Mouse (Mus musculus): ENCODE measurements at regions not wholly inside any gene's neighbourhood (a gene's known extent, or its start where the extent isn't known, plus 50 kb on each side); places are given as distances from the start of the nearest gene placed in this dataset.
A peak's percentile ranks its signal among the peaks of the same experiment; 100 is the strongest.
"Not testable (repeated sequence)": the region's sequence is repeated elsewhere in the genome, so short reads cannot be mapped to it uniquely, and the experiment has no call there.

DNA sequence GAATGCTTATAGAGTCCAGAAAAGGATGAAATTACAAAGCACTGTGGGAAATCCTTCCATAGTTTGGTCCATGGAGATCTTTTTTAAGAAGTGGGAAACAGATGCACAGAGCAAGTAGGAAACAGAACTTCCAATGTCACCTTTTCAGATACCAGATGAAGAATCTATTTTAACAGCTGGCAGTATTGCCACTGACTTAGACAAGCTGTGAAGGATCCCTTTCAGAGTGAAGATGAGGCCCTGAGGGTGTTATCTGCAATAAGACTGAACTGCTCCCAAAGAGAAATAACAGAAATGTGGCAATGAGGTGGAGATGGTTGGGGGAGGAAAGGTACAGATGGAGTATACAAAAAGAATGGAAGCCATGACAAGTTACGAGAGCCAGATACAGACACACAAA is 97.2 kb upstream of the Immp2l start:
- 78% methylated on average over 1 of the region's 1 CpGs for WGBS (ENCODE audit: insufficient replicate concordance)
- H3K9me3 ChIP-seq (ENCODE audit: low read length) = no peaks in the 10 kb centered on the region
- H3K4me2 ChIP-seq (ENCODE audit: low read depth, low read length) = no peak overlapping the region
- H3K36me3 ChIP-seq (replicated peaks; ENCODE audit: insufficient read depth, low read length) = no peaks in the 10 kb centered on the region
- no peak for TF ChIP-seq EP300 (IDR thresholded peaks at IDR 0.05; ENCODE audit: low read depth)
- TF ChIP-seq CTCF (IDR thresholded peaks at IDR 0.05; ENCODE audit: low read depth) = no peak
- no peak overlapping the region for H3K9ac ChIP-seq (replicated peaks)
- no peak for ATAC-seq
- no peaks in the 10 kb centered on the region for H3K27me3 ChIP-seq (ENCODE audit: insufficient read depth, low read length)
- DNase-seq = no peak
- H3K27ac ChIP-seq (ENCODE audit: low read depth) = no peak overlapping the region
- no peaks in the 10 kb centered on the region for H3K4me1 ChIP-seq (ENCODE audit: insufficient read depth)
- H3K4me3 ChIP-seq (ENCODE audit: low read depth, low read length) = no peak overlapping the region

DNA sequence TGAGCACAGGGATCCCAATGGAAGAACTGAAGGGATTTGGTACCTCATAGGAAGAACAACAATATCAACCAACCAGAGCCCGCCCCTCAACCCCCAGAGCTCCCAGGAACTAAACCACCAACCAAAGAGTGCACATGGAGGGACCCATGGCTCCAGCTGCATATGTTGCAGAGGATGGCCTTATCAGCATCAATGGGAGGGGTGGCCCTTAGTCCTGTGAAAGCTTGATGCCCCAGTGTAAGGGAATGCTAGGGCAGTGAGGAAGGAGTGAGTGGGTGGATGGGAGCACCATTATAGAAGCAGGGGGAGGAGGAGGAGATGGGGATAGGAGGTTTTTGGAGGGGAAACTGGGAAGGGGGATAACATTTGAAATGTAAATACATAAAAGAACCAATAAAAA is 94.5 kb upstream of the Immp2l start:
- H3K27ac ChIP-seq (ENCODE audit: low read depth); ATAC-seq; H3K4me3 ChIP-seq (ENCODE audit: low read depth, low read length); H3K9me3 ChIP-seq (ENCODE audit: low read length); H3K9ac ChIP-seq (replicated peaks); H3K36me3 ChIP-seq (replicated peaks; ENCODE audit: insufficient read depth, low read length); H3K4me1 ChIP-seq (ENCODE audit: insufficient read depth); H3K4me2 ChIP-seq (ENCODE audit: low read depth, low read length); DNase-seq; H3K27me3 ChIP-seq (ENCODE audit: insufficient read depth, low read length): not testable (repeated sequence)
- 67% methylated on average over 1 of the region's 1 CpGs for WGBS (ENCODE audit: insufficient replicate concordance)

DNA sequence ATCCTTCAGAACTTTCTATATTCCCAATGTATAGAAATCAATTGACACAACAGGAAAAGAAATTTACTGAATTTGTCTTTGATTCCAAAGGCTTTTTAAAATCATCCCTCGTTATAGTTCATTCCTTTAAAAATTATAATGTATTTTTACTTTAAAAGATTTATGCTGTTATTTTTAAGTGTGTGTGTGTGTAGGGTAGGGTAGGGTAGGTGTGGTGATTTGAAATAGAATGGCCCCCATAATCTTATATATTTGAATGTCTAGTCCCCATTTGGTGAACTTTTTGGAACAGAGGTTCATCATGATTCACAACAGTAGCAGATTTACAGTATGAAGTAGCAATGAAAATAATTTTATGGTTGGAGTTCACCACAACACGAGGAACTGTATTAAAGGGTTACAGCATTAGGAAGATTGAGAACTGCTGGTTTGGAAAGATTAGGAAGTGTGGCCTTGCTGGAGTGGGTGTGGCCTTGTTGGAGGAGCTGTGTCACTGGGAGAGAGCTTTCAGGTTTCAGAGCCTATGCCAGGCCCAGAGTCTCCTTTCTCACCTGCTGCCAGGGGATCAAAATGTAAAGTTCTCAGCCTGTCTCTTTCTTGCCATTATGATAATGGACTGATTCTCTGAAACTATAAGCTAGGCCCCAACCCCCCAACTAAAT is 88.7 kb upstream of the Immp2l start:
- H3K27ac ChIP-seq (ENCODE audit: low read depth) = 0 out of 2 replicates have a peak overlapping the region, but pooled peaks have one; percentile 41
- no peak overlapping the region for H3K4me3 ChIP-seq (ENCODE audit: low read depth, low read length)

DNA sequence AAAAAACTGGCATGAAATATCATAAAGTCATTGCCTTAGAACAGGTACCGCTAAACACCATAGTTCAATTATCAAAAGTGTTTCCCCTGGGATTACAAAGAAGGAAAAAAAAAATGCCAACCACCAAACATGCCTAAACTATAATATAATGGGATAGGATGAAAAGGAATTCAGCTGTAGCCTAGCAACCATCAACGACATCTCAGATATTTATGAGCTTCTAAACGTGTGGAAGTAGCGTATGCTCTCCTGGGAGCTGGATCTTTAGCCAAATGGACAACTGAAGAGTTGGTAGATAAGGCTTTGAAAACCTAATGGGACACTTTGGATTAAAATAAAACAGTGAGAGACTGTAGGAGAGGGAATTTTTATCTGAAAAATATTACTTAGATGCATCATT is 86.9 kb upstream of the Immp2l start:
- Histone ChIP-seq H3K27me3 (ENCODE audit: insufficient read depth, low read length) (no peaks in the 10 kb centered on the region), H3K4me2 (ENCODE audit: low read depth, low read length) (no peak overlapping the region), H3K9me3 (ENCODE audit: low read length) (no peaks in the 10 kb centered on the region), H3K27ac (ENCODE audit: low read depth) (no peak overlapping the region), H3K4me1 (ENCODE audit: insufficient read depth) (0 out of 2 replicates have a peak, but pooled peaks cover 3% of the 10 kb centered on the region), H3K9ac (replicated peaks) (no peak overlapping the region), H3K36me3 (replicated peaks; ENCODE audit: insufficient read depth, low read length) (no peaks in the 10 kb centered on the region), H3K4me3 (ENCODE audit: low read depth, low read length) (no peak overlapping the region)
- 75% methylated on average over 4 of the region's 4 CpGs for WGBS (ENCODE audit: insufficient replicate concordance)
- DNase-seq (no peak), ATAC-seq (no peak)
- no peak for TF ChIP-seq EP300 (IDR thresholded peaks at IDR 0.05; ENCODE audit: low read depth)
- TF ChIP-seq CTCF (IDR thresholded peaks at IDR 0.05; ENCODE audit: low read depth) = no peak

More for the DNA sequence above, 88.7 kb upstream of the Immp2l start:
- Histone ChIP-seq H3K9ac (replicated peaks) (no peak overlapping the region), H3K9me3 (ENCODE audit: low read length) (no peaks in the 10 kb centered on the region), H3K4me1 (ENCODE audit: insufficient read depth) (0 out of 2 replicates have a peak, but pooled peaks cover 3% of the 10 kb centered on the region), H3K36me3 (replicated peaks; ENCODE audit: insufficient read depth, low read length) (no peaks in the 10 kb centered on the region), H3K27me3 (ENCODE audit: insufficient read depth, low read length) (no peaks in the 10 kb centered on the region), H3K4me2 (ENCODE audit: low read depth, low read length) (no peak overlapping the region; the same call in 1 of the 2 replicates)
- TF ChIP-seq CTCF (IDR thresholded peaks at IDR 0.05; ENCODE audit: low read depth) = no peak
- TF ChIP-seq EP300 (IDR thresholded peaks at IDR 0.05; ENCODE audit: low read depth) = peak; percentile 80
- DNase-seq (peak; percentile 40), ATAC-seq (peak; percentile 98)
- WGBS (ENCODE audit: insufficient replicate concordance) = 60% methylated on average over 2 of the region's 2 CpGs

DNA sequence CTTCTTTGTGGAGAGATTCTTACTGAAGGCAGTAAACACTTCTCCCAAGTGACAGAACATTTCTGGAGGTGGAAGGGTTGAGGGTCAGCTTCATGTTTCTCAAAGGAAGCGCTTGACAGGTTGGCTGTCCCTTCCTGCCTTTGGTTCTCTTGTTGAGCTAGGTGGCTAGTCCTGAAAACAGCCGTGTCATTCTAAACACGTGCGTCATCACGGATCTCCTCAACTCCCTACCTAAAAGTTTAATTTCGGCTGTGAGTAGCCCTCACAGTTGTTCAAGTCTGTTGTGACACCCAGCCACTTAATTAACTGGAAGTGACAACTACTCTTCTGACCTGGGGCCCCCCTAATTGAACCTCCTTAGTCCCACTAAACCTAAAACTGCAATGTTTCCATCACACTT is 77.0 kb upstream of the Immp2l start:
- no peak for ATAC-seq
- no peaks in the 10 kb centered on the region for H3K9me3 ChIP-seq (ENCODE audit: low read length)
- no peak for TF ChIP-seq EP300 (IDR thresholded peaks at IDR 0.05; ENCODE audit: low read depth)
- no peak for TF ChIP-seq CTCF (IDR thresholded peaks at IDR 0.05; ENCODE audit: low read depth)
- H3K4me2 ChIP-seq (ENCODE audit: low read depth, low read length) = no peak overlapping the region
- H3K36me3 ChIP-seq (replicated peaks; ENCODE audit: insufficient read depth, low read length) = no peaks in the 10 kb centered on the region
- no peaks in the 10 kb centered on the region for H3K4me1 ChIP-seq (ENCODE audit: insufficient read depth)
- no peak for DNase-seq
- no peak overlapping the region for H3K4me3 ChIP-seq (ENCODE audit: low read depth, low read length)
- H3K27ac ChIP-seq (ENCODE audit: low read depth) = no peak overlapping the region
- 68% methylated on average over 6 of the region's 6 CpGs for WGBS (ENCODE audit: insufficient replicate concordance)
- no peaks in the 10 kb centered on the region for H3K27me3 ChIP-seq (ENCODE audit: insufficient read depth, low read length)
- no peak overlapping the region for H3K9ac ChIP-seq (replicated peaks)

DNA sequence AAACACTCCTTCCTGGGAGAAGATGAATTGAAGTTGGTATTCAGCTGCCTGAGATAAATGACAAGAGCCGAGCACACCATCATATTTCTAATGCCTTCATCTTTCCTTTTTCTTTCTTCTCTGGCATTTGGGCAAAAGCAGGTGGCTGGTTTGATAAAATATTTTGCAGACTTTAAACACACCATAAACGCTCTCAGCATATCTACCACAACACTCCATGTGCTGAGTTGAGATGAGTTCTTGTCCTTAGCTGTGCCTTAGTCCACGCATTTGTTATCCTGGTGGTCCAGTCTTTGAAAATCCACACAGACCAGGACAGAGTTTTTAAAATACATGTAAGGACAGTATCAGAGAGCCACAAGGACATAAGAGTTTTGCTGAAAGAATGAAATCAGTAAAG is 74.3 kb upstream of the Immp2l start:
- WGBS (ENCODE audit: insufficient replicate concordance) = 68% methylated on average over 3 of the region's 3 CpGs
- ATAC-seq = peak; percentile 66
- no peaks in the 10 kb centered on the region for H3K4me1 ChIP-seq (ENCODE audit: insufficient read depth)
- H3K9ac ChIP-seq (replicated peaks) = no peak overlapping the region
- no peaks in the 10 kb centered on the region for H3K36me3 ChIP-seq (replicated peaks; ENCODE audit: insufficient read depth, low read length)
- H3K9me3 ChIP-seq (ENCODE audit: low read length) = no peaks in the 10 kb centered on the region
- no peak for DNase-seq
- no peaks in the 10 kb centered on the region for H3K27me3 ChIP-seq (ENCODE audit: insufficient read depth, low read length)
- no peak overlapping the region for H3K4me3 ChIP-seq (ENCODE audit: low read depth, low read length)
- no peak for TF ChIP-seq CTCF (IDR thresholded peaks at IDR 0.05; ENCODE audit: low read depth)
- TF ChIP-seq EP300 (IDR thresholded peaks at IDR 0.05; ENCODE audit: low read depth) = no peak
- no peak overlapping the region; the same call in 1 of the 2 replicates for H3K27ac ChIP-seq (ENCODE audit: low read depth)
- H3K4me2 ChIP-seq (ENCODE audit: low read depth, low read length) = no peak overlapping the region
